Mouse (Mus musculus) ES-E14 (cell line): Measurements from ENCODE around the gene Sec14l5. TPM values are rescaled to one million over a fixed set of nuclear protein-coding genes. Genes with fewer than 3 reads are reported as not detected.

Experiments
- DNase-seq: peaks from one replicate; pipeline ENCODE4 v3.0.0-alpha.2; 2013; ENCODE audit warnings: low read depth, low spot score
- H3K27ac ChIP-seq: 2 replicates; pipeline ENCODE4 v1.5.1; 2012; ENCODE audit warnings: low read depth, mild to moderate bottlenecking, low read length, moderate library complexity, mixed read lengths; ENCODE audit not compliant: poor library complexity, insufficient read depth, severe bottlenecking
- H3K36me3 ChIP-seq: 2 replicates; pipeline ENCODE4 v1.6.1; 2012; ENCODE audit warnings: mild to moderate bottlenecking, low read length, moderate library complexity, mixed read lengths; ENCODE audit not compliant: control insufficient read depth, poor library complexity, insufficient read depth, severe bottlenecking
- H3K4me1 ChIP-seq, 2 experiments: fragments of 150-350 bp in 1 of 2; sonication (generic) in 1 of 2; 2 replicates each; pipeline ENCODE4 v1.6.1; 2012; ENCODE audit warnings: low read length in 2 of 2, mild to moderate bottlenecking in 1 of 2, mixed read lengths in 1 of 2; ENCODE audit not compliant: control insufficient read depth in 2 of 2, insufficient read depth in 2 of 2, poor library complexity in 1 of 2
- H3K4me3 ChIP-seq, 2 experiments: fragments of 150-350 bp in 1 of 2; sonication (generic) in 1 of 2; 2 replicates each; pipeline ENCODE4 v1.5.1; 2012; ENCODE audit warnings: low read length in 2 of 2, low read depth in 1 of 2, mild to moderate bottlenecking in 1 of 2, mixed read lengths in 1 of 2; ENCODE audit not compliant: insufficient read depth in 1 of 2, poor library complexity in 1 of 2, severe bottlenecking in 1 of 2
- H3K9ac ChIP-seq: 2 replicates; pipeline ENCODE4 v1.6.1; 2012; ENCODE audit warnings: low read depth, mild to moderate bottlenecking, low read length, mixed read lengths; ENCODE audit not compliant: poor library complexity, insufficient read depth, severe bottlenecking
- H3K9me3 ChIP-seq: fragments of 150-350 bp; sonication (generic); 2 replicates; pipeline ENCODE4 v1.6.1; 2012; ENCODE audit warnings: low read depth, mild to moderate bottlenecking, low read length; ENCODE audit not compliant: control insufficient read depth, insufficient read depth
- CHD2 ChIP-seq: IDR thresholded peaks from 2 replicates; pipeline ENCODE4 v1.6.1; 2014; ENCODE audit warnings: mild to moderate bottlenecking, low read depth, low read length, inconsistent platforms
- HCFC1 ChIP-seq: IDR thresholded peaks from 2 replicates; pipeline ENCODE4 v1.6.1; 2012; ENCODE audit warnings: low read length, inconsistent platforms, borderline replicate concordance; ENCODE audit not compliant: insufficient read depth
- MAFK ChIP-seq: IDR thresholded peaks from 2 replicates; pipeline ENCODE4 v1.6.1; 2014; ENCODE audit warnings: mild to moderate bottlenecking, low read depth, low read length, inconsistent platforms; ENCODE audit not compliant: insufficient read depth
- ZC3H11A ChIP-seq: IDR thresholded peaks from 2 replicates; pipeline ENCODE4 v1.6.1; 2012; ENCODE audit warnings: low read depth, mild to moderate bottlenecking, inconsistent platforms, low read length, borderline replicate concordance
- ZNF384 ChIP-seq: IDR thresholded peaks from 2 replicates; pipeline ENCODE4 v1.6.1; 2012; ENCODE audit warnings: low read depth, low read length, inconsistent platforms
- in situ Hi-C, 2 experiments: fragments of 600-800 bp; cut with MboI; formaldehyde crosslinking; loops; one replicate each; pipeline ENCODE4 v1.15.1; 2025; ENCODE audit warnings: low sequenced_read_pairs in 2 of 2, inconsistent platforms in 1 of 2; ENCODE audit not compliant: unreplicated experiment in 2 of 2
- total RNA-seq: library from RNA; depleted of rRNA; stranded (reverse); fragments of 300-350 nt; gene quantifications from 2 replicates; pipeline ENCODE4 v1.2.3, GENCODE M21; 2012; rRNA removed

Sec14l5 gene
- total RNA-seq, 1 experiment = 1.3 TPM

- Histone ChIP-seq H3K36me3 (peaks cover 6% of the 10 kb centered on the region; the same call in 1 of the 2 replicates), H3K4me3 (peak within 1 kb of the TSS; percentile 90 to 98), H3K4me1 (no peaks in the 10 kb centered on the region), H3K9me3 (no peaks in the 10 kb centered on the region), H3K27ac (peak within 1 kb of the TSS; percentile 28; the same call in 1 of the 2 replicates), H3K9ac (peak within 1 kb of the TSS; percentile 98)
- in situ Hi-C loops = no loop called here
- DNase-seq = peak; percentile 96
- TF ChIP-seq MAFK = no peak
- no peak for TF ChIP-seq HCFC1
- TF ChIP-seq CHD2 = no peak
- no peak for TF ChIP-seq ZNF384
- no peak for TF ChIP-seq ZC3H11A
Observed at GRCm38 (mm10) chr16:5233418-5234313, 86.8 kb downstream of the Sec14l5 start, which contains the start of gene Alg1. Gene Alg1 (plus strand): TSS chr16:5233621.

Other genes with a start within 250 kb of the Sec14l5 start
- 39.6 and 40.0 TPM in 2 replicates for gene Nudt16l1, start 208.3 kb upstream of the Sec14l5 start, total RNA-seq
- gene Anks3, start 182.9 kb upstream of the Sec14l5 start, total RNA-seq = 34.9 and 46.7 TPM in 2 replicates
- 0.13 and 0.16 TPM in 2 replicates for gene Sept12, start 149.3 kb upstream of the Sec14l5 start, total RNA-seq
- gene Smim22, start 139.8 kb upstream of the Sec14l5 start, total RNA-seq = 1.9 and 2.2 TPM in 2 replicates
- gene Rogdi, start 133.6 kb upstream of the Sec14l5 start, total RNA-seq = 18.7 and 25.7 TPM in 2 replicates
- 67.4 and 75.6 TPM in 2 replicates for gene Glyr1, start 97.2 kb upstream of the Sec14l5 start, total RNA-seq
- gene Ubn1, start 97.1 kb upstream of the Sec14l5 start, total RNA-seq = 13.5 and 16.0 TPM in 2 replicates
- 4.1 and 6.0 TPM in 2 replicates for gene Ppl, start 14.7 kb upstream of the Sec14l5 start, total RNA-seq
- 40.3 and 58.1 TPM in 2 replicates for gene Nagpa, start 56.9 kb downstream of the Sec14l5 start, total RNA-seq
- gene AU021092, start 75.2 kb downstream of the Sec14l5 start, total RNA-seq = 0.63 and 1.7 TPM in 2 replicates
- 62.6 and 95.1 TPM in 2 replicates for gene Alg1, start 86.5 kb downstream of the Sec14l5 start, total RNA-seq
- 23.0 and 34.5 TPM in 2 replicates for gene Eef2kmt, start 108.9 kb downstream of the Sec14l5 start, total RNA-seq